Mouse (Mus musculus): ENCODE results near the gene Lrmda.
"Not testable (repeated sequence)": the region's sequence is repeated elsewhere in the genome, so short reads cannot be mapped to it uniquely, and the experiment has no call there.

Gene Lrmda

GRCm38 (mm10) chr14:22745263-22745881 is 725.9 kb downstream of the Lrmda start:
- peak; percentile 15 for DNase-seq

- DNase-seq, result peak; percentile 55
Observed at GRCm38 (mm10) chr14:22745882-22746480, 726.5 kb downstream of the Lrmda start.

GRCm38 (mm10) chr14:22747816-22748215 is 728.3 kb downstream of the Lrmda start:
- DNase-seq, result no peak

- DNase-seq, result no peak
Observed at GRCm38 (mm10) chr14:22750409-22750808, 730.9 kb downstream of the Lrmda start.

- DNase-seq, result no peak
Observed at GRCm38 (mm10) chr14:22751290-22751689, 731.8 kb downstream of the Lrmda start.

- no peak for DNase-seq
Observed at GRCm38 (mm10) chr14:22754633-22755032, 735.1 kb downstream of the Lrmda start.

- no peak for DNase-seq
Observed at GRCm38 (mm10) chr14:22757493-22757892, 738.0 kb downstream of the Lrmda start.

- peak; percentile 41 for DNase-seq
Observed at GRCm38 (mm10) chr14:22759216-22759615, 739.7 kb downstream of the Lrmda start.

- no peak for DNase-seq
Observed at GRCm38 (mm10) chr14:22759673-22760072, 740.2 kb downstream of the Lrmda start.

- peak; percentile 63 for DNase-seq
Observed at GRCm38 (mm10) chr14:22760241-22761039, 740.9 kb downstream of the Lrmda start.

GRCm38 (mm10) chr14:22781709-22782108 is 762.2 kb downstream of the Lrmda start:
- peak; percentile 43 for DNase-seq

- DNase-seq, result peak; percentile 34
Observed at GRCm38 (mm10) chr14:22782365-22782764, 762.9 kb downstream of the Lrmda start.

GRCm38 (mm10) chr14:22783211-22784161 is 764.0 kb downstream of the Lrmda start:
- DNase-seq, result peak; percentile 81

GRCm38 (mm10) chr14:22800020-22800419 is 780.5 kb downstream of the Lrmda start:
- no peak for DNase-seq

GRCm38 (mm10) chr14:22800871-22801636 is 781.5 kb downstream of the Lrmda start:
- DNase-seq, result no peak

GRCm38 (mm10) chr14:22801714-22802113 is 782.2 kb downstream of the Lrmda start:
- not testable (repeated sequence) for DNase-seq

GRCm38 (mm10) chr14:22807324-22807723 is 787.8 kb downstream of the Lrmda start:
- DNase-seq, result peak; percentile 74

- DNase-seq, result peak; percentile 90
Observed at GRCm38 (mm10) chr14:22807726-22808594, 788.4 kb downstream of the Lrmda start.

- peak; percentile 60 for DNase-seq
Observed at GRCm38 (mm10) chr14:22808595-22809166, 789.2 kb downstream of the Lrmda start.

GRCm38 (mm10) chr14:22809229-22809628 is 789.7 kb downstream of the Lrmda start:
- DNase-seq, result no peak
